Mouse (Mus musculus) embryonic fibroblast, embryonic 13.5 days (primary cell): ENCODE data around the gene Iglon5. TPM values are rescaled to one million over a fixed set of nuclear protein-coding genes. Genes with fewer than 3 reads are reported as not detected.

Experiments
- H3K27ac ChIP-seq: 2 replicates; pipeline ENCODE4 v1.5.1; 2012; ENCODE audit warnings: low read length, control low read depth, inconsistent platforms; ENCODE audit not compliant: insufficient read depth
- H3K4me1 ChIP-seq: 2 replicates; pipeline ENCODE4 v1.6.1; 2011; ENCODE audit warnings: low read length; ENCODE audit not compliant: control insufficient read depth, insufficient read depth
- H3K4me3 ChIP-seq: 2 replicates; pipeline ENCODE4 v1.5.1; 2011; ENCODE audit warnings: mild to moderate bottlenecking, control low read depth, low read length; ENCODE audit not compliant: insufficient read depth
- CTCF ChIP-seq: IDR thresholded peaks from 2 replicates; pipeline ENCODE4 v1.5.1; 2011; ENCODE audit warnings: mild to moderate bottlenecking, control low read depth, low read length, moderate library complexity, borderline replicate concordance; ENCODE audit not compliant: insufficient read depth
- POLR2A ChIP-seq: IDR thresholded peaks from 2 replicates; pipeline ENCODE4 v1.6.1; 2011; ENCODE audit warnings: low read depth, mild to moderate bottlenecking, control low read depth, low read length, moderate library complexity
- polyA plus RNA-seq: library from polyadenylated mRNA; stranded (reverse); fragments of >200 nt; gene quantifications from 2 replicates; pipeline ENCODE4 v1.2.4, GENCODE M21; 2011; ENCODE audit warnings: low read depth; ENCODE audit not compliant: missing spikeins, insufficient read length

Iglon5 gene
- polyA plus RNA-seq, 1 experiment: 23.7 TPM

DNA sequence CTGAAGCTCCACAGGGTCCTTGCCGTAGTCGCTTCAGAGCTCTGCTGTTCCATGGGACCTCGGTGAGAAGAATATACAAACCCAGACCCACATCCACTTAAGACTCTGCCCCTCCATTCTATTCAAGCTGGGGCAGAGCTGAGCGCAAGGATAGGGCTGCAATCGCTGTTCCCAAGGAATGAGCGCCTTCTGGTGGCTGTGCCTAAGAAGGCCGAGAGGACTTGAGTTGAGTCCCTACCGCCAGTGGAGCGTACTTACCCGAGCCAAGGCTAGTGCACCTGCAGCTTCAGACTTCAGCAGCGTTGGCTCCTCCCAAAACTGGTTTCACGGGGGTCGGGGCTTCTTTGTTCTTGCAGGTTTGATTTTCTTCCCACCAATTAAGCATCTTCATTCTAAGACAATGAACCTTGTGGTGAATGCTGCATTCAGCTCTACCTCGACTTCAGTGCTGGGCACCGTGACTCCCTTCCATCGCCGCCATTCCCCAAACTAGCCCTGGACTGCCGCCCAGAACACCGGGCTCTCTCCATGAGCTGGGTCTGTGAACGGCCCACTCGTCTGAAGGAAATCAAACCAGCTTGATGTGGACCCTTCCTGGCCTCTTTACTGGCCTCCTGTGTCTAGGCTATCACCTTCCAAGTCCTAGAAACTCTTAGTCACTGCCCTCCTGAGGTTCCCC is 5.6 kb upstream of the Iglon5 start:
- H3K27ac ChIP-seq: no peak overlapping the region
- H3K4me1 ChIP-seq: no peaks in the 10 kb centered on the region
- H3K4me3 ChIP-seq: no peak overlapping the region
- TF ChIP-seq CTCF (peak; percentile 80), POLR2A (no peak)

DNA sequence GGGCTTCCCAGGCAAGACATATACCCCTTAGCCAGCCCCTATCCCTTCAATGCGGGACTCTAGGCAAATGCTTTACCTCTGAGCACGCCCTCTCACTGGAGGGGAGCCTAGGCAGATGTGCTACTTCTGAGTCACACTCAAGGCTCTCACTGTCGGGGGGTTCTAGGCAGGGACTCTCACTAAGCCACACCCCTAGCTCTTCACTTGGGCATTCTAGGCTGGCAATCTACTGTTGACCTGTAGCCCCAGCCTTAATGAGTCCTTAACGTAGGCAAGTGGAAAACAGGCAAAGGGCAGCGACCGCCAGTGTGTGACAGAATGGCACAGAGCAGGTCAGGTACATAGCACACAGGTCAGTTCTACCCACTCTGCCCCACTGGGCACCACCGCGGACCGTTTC is 986 bp upstream of the Iglon5 start:
- TF ChIP-seq CTCF: no peak
- TF ChIP-seq POLR2A: no peak
- no peak overlapping the region for H3K4me3 ChIP-seq
- peaks cover 3% of the 10 kb centered on the region; the same call in 1 of the 2 replicates for H3K4me1 ChIP-seq
- no peak overlapping the region for H3K27ac ChIP-seq

DNA sequence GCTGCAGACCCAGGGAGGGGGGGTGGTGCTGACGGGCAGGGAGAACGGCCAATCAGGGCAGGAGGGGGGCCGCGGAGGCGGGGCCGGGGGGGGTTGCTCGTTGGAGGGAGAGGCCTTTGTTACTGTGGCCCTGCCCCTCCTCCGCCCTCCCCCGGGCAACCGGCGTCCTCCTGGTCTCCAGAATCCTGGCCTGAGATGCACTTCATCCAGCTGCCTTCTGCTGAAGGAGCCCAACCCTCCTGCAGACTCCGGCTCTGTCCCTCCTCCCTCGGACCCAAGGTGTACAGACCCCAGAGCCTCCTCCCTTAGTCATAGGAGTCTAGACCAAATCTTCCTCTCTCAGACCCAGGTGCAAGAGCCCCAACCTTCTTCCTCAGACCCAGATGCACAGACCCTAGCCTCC is 308 bp upstream of the Iglon5 start:
- Histone ChIP-seq H3K4me3 (peak overlapping the region; percentile 37), H3K27ac (no peak overlapping the region), H3K4me1 (peaks cover 3% of the 10 kb centered on the region; the same call in 1 of the 2 replicates)
- TF ChIP-seq CTCF (no peak), POLR2A (peak; percentile 56)

DNA sequence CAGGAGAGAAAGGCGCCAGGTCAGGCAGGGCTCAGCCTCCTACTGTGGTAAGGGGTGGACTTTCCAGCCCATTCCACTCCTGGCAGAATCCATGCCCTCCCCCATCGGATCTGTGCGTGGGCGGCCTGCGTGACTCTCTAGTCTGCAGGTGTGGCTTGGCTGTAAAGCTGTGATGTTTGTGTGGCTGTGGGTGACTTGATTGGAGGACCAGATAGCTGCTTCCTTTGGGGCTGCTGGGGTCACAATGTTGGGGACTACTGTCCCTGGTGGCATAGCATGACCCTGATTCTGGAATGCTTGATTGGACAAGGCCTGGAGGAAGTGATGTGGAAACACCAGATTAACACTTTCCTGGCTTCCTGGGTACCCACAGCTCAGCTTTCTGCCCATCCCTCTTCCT is 1.2 kb downstream of the Iglon5 start:
- H3K4me1 ChIP-seq: peaks cover 3% of the 10 kb centered on the region; the same call in 1 of the 2 replicates
- no peak for TF ChIP-seq POLR2A
- no peak for TF ChIP-seq CTCF
- H3K4me3 ChIP-seq: no peak overlapping the region
- H3K27ac ChIP-seq: no peak overlapping the region

DNA sequence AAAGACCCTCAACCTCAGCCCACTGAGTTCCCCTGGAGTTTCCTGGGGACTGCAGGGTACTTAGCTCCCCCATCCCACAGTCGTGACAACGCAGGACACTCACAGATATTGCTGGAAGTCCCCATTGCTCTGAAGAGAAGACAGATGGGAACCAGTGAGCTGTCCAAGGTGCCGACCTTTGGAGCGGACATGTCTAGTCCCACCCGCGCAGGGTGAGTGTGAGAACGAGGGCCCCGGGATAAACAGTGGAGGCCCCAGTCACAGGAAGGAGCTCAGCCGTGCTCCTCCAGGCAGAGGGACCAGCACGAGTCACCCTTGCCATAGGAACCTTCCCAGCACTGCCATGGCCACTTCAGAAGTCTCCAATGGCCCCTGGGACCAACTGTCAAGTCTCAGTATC is 6.6 kb downstream of the Iglon5 start:
- H3K4me1 ChIP-seq: peaks cover 20% of the 10 kb centered on the region
- H3K27ac ChIP-seq: no peak overlapping the region
- no peak overlapping the region for H3K4me3 ChIP-seq
- TF ChIP-seq CTCF: no peak
- TF ChIP-seq POLR2A: no peak

DNA sequence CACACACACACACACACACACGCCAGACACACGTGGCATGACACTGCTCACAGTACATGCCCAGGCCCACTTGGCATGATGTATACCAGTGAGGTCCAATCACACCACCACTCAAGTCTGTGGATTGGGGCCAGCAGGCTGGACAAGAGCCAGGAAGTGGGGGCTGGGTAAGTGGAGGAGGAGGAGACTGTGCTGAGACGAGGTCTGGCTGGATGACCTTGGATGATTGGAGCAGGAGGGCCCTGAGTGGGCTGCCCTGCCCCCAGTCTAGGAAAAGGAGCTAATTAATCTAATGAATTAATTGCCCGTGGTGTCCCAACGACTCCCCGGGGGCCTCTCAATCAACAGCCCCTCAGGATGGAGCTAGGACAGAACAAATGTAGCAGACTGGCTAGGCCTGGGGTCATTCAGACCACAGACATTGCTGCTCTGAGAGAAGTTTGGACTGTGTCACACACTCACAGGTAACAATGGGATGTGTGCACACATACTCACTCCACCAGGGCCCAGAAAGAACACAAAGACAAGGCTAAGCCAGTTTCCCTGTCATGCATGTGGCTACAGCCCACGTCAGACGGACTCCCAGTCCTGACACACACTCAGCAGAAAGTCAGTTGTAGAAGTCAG is 7.7 kb downstream of the Iglon5 start:
- no peak overlapping the region for H3K27ac ChIP-seq
- no peak overlapping the region for H3K4me3 ChIP-seq
- peaks cover 20% of the 10 kb centered on the region for H3K4me1 ChIP-seq
- no peak for TF ChIP-seq CTCF
- TF ChIP-seq POLR2A: no peak

DNA sequence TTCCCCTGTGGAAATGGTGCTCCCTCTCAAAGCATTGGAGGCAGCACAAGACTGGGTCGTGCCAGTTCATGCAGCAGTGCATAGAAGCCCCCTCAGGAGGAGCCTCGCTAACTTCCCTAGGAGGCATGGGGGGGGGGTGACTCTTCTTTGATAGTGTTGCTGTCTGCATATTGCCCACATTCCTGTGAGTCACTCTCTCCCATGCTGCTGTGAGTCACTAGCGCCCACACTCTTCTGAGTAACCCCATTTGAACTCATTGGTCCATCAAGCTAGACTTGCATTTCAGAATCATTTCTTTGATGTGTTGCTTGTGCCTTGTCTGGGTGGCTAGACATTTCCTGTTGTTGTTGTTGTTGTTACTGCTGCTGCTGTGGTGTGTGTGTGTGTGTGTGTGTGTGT is 8.7 kb downstream of the Iglon5 start:
- Histone ChIP-seq H3K27ac (0 out of 2 replicates have a peak overlapping the region, but pooled peaks have one; percentile 37), H3K4me1 (peaks cover 20% of the 10 kb centered on the region), H3K4me3 (no peak overlapping the region)
- no peak for TF ChIP-seq CTCF
- no peak for TF ChIP-seq POLR2A

DNA sequence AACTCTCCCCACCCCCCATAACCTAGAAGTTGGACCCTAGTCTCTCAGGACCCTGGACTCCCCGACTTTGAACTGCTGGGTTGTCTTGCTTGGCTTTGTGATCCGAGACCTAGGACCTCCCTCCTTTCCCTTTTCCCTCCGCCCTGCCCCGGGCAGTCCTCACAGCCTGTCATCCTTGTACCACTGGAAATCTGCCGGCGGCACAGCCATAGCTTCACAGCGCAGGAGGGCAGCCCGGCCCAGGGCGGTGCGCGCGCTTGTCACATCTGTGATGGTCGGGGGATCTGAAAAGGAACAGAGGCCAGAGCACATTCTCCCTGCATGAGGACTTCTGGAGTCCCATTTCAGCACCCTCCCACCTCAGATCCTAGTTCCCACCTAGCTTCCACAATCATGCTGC is 13.5 kb downstream of the Iglon5 start:
- Histone ChIP-seq H3K27ac (no peak overlapping the region), H3K4me1 (peaks cover 10% of the 10 kb centered on the region), H3K4me3 (no peak overlapping the region)
- no peak for TF ChIP-seq POLR2A
- no peak for TF ChIP-seq CTCF

DNA sequence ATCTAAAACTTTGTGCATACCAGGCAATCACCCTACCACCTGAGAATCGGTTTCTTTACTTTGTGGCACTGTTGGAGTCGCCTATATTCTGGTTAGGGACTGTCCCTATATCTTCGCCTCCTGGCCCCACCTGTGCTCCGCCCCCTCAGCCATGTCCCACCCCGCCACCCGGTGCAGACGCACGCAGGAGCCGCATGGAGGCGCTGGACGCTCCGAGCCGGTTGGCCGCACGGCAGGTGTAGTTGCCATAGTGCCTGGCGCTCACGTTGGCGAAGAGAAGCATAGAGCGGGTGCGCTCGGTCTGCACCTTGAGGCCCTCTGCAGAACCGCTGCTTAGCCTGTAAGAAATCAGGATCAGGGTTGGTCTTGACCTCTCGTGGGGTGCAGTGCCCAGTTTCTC is 14.2 kb downstream of the Iglon5 start:
- Histone ChIP-seq H3K4me1 (peaks cover 4% of the 10 kb centered on the region), H3K4me3 (no peak overlapping the region), H3K27ac (no peak overlapping the region)
- TF ChIP-seq CTCF (no peak), POLR2A (no peak)

DNA sequence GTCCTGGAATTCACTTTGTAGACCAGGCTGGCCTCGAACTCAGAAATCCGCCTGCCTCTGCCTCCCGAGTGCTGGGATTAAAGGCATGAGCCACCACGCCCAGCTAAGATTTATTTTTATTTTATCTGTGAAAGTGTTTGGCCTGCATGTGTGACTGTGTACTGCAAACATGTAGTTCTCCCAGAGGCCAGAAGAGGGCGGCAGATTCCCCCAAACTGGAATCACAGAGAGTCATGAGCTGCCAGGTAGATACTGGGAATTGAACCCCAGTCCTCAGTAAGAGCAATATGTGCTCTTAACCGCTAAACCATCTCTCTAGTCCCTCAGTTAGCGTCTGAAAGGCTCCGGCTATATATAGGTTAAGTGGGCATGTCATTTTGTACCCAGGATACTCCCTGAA is 19.5 kb downstream of the Iglon5 start:
- H3K4me3 ChIP-seq: no peak overlapping the region
- H3K4me1 ChIP-seq: no peaks in the 10 kb centered on the region; the same call in 1 of the 2 replicates
- no peak for TF ChIP-seq POLR2A
- no peak for TF ChIP-seq CTCF
- H3K27ac ChIP-seq: no peak overlapping the region
